Mouse (Mus musculus): ENCODE measurements around the gene Dtd2. TPM values are rescaled to one million over a fixed set of nuclear protein-coding genes. Genes with fewer than 3 reads are reported as not detected.

Dtd2 gene
- polyA plus RNA-seq, 1 experiment from 2014 or later, result 28.7 TPM

- H3K27me3 ChIP-seq (ENCODE audit: control insufficient read depth, insufficient read depth, low read length), result no peaks in the 10 kb centered on the region
- no peak overlapping the region for H3K27ac ChIP-seq (ENCODE audit: low read depth, low read length)
- H3K36me3 ChIP-seq (ENCODE audit: control insufficient read depth, insufficient read depth, low read length), result no peaks in the 10 kb centered on the region
- H3K9ac ChIP-seq (ENCODE audit: low read length), result no peak overlapping the region
- H3K4me2 ChIP-seq (ENCODE audit: low read depth, low read length, severe bottlenecking), result no peak overlapping the region
- no peak overlapping the region for H3K4me3 ChIP-seq (ENCODE audit: low read depth, low read length)
- 93% methylated on average over 7 of the region's 7 CpGs for WGBS
- ATAC-seq (replicated peaks; ENCODE audit: low FRiP score) (no peak), DNase-seq (ENCODE audit: low spot score) (no peak)
- H3K9me3 ChIP-seq (ENCODE audit: control insufficient read depth, low read length), result no peaks in the 10 kb centered on the region
- no peaks in the 10 kb centered on the region for H3K4me1 ChIP-seq (replicated peaks; ENCODE audit: control insufficient read depth, insufficient read depth, low read length)
These were observed 8.3 kb upstream of the Dtd2 start for GRCm38 (mm10) chr12:52014494-52015029.

GRCm38 (mm10) chr12:52014044-52014443, 7.7 kb upstream of the Dtd2 start:
- 86% methylated on average over 11 of the region's 11 CpGs for WGBS
- DNase-seq (ENCODE audit: low spot score) (no peak), ATAC-seq (replicated peaks; ENCODE audit: low FRiP score) (no peak)
- Histone ChIP-seq H3K9ac (ENCODE audit: low read length) (no peak overlapping the region), H3K27me3 (ENCODE audit: control insufficient read depth, insufficient read depth, low read length) (no peaks in the 10 kb centered on the region), H3K36me3 (ENCODE audit: control insufficient read depth, insufficient read depth, low read length) (no peaks in the 10 kb centered on the region), H3K4me2 (ENCODE audit: low read depth, low read length, severe bottlenecking) (no peak overlapping the region), H3K4me3 (ENCODE audit: low read depth, low read length) (no peak overlapping the region), H3K4me1 (replicated peaks; ENCODE audit: control insufficient read depth, insufficient read depth, low read length) (no peaks in the 10 kb centered on the region), H3K27ac (ENCODE audit: low read depth, low read length) (no peak overlapping the region), H3K9me3 (ENCODE audit: control insufficient read depth, low read length) (no peaks in the 10 kb centered on the region)

GRCm38 (mm10) chr12:52013274-52013673, 7.0 kb upstream of the Dtd2 start:
- Histone ChIP-seq H3K4me1 (replicated peaks; ENCODE audit: control insufficient read depth, insufficient read depth, low read length) (no peaks in the 10 kb centered on the region), H3K4me2 (ENCODE audit: low read depth, low read length, severe bottlenecking) (no peak overlapping the region), H3K27ac (ENCODE audit: low read depth, low read length) (no peak overlapping the region), H3K27me3 (ENCODE audit: control insufficient read depth, insufficient read depth, low read length) (no peaks in the 10 kb centered on the region), H3K9me3 (ENCODE audit: control insufficient read depth, low read length) (no peaks in the 10 kb centered on the region), H3K4me3 (ENCODE audit: low read depth, low read length) (no peak overlapping the region), H3K36me3 (ENCODE audit: control insufficient read depth, insufficient read depth, low read length) (no peaks in the 10 kb centered on the region), H3K9ac (ENCODE audit: low read length) (no peak overlapping the region)
- 68% methylated on average over 9 of the region's 9 CpGs for WGBS
- ATAC-seq (replicated peaks; ENCODE audit: low FRiP score), result no peak
- no peak for DNase-seq (ENCODE audit: low spot score)

- DNase-seq (ENCODE audit: low spot score), result no peak
- 83% methylated on average over 8 of the region's 8 CpGs for WGBS
These were observed 5.9 kb upstream of the Dtd2 start for GRCm38 (mm10) chr12:52012159-52012558.

GRCm38 (mm10) chr12:52010630-52010961, 4.3 kb upstream of the Dtd2 start:
- peak overlapping the region; percentile 70 for H3K27ac ChIP-seq (ENCODE audit: low read depth, low read length)
- H3K9me3 ChIP-seq (ENCODE audit: control insufficient read depth, low read length), result no peaks in the 10 kb centered on the region
- peak overlapping the region; percentile 4; the same call in 1 of the 2 replicates for H3K4me3 ChIP-seq (ENCODE audit: low read depth, low read length)
- ATAC-seq (replicated peaks; ENCODE audit: low FRiP score) (no peak), DNase-seq (ENCODE audit: low spot score) (no peak)
- no peaks in the 10 kb centered on the region for H3K36me3 ChIP-seq (ENCODE audit: control insufficient read depth, insufficient read depth, low read length)
- no peaks in the 10 kb centered on the region; the same call in 1 of the 2 replicates for H3K4me1 ChIP-seq (replicated peaks; ENCODE audit: control insufficient read depth, insufficient read depth, low read length)
- no peak overlapping the region for H3K9ac ChIP-seq (ENCODE audit: low read length)
- H3K4me2 ChIP-seq (ENCODE audit: low read depth, low read length, severe bottlenecking), result peak overlapping the region; percentile 38; the same call in 1 of the 2 replicates
- no peaks in the 10 kb centered on the region for H3K27me3 ChIP-seq (ENCODE audit: control insufficient read depth, insufficient read depth, low read length)
- 66% methylated on average over 2 of the region's 2 CpGs for WGBS

More at GRCm38 (mm10) chr12:52012159-52012558, 5.9 kb upstream of the Dtd2 start:
- Histone ChIP-seq H3K4me3 (ENCODE audit: low read depth, low read length) (no peak overlapping the region), H3K9ac (ENCODE audit: low read length) (no peak overlapping the region), H3K36me3 (ENCODE audit: control insufficient read depth, insufficient read depth, low read length) (no peaks in the 10 kb centered on the region), H3K27ac (ENCODE audit: low read depth, low read length) (no peak overlapping the region), H3K4me2 (ENCODE audit: low read depth, low read length, severe bottlenecking) (no peak overlapping the region), H3K4me1 (replicated peaks; ENCODE audit: control insufficient read depth, insufficient read depth, low read length) (no peaks in the 10 kb centered on the region), H3K27me3 (ENCODE audit: control insufficient read depth, insufficient read depth, low read length) (no peaks in the 10 kb centered on the region), H3K9me3 (ENCODE audit: control insufficient read depth, low read length) (no peaks in the 10 kb centered on the region)
- ATAC-seq (replicated peaks; ENCODE audit: low FRiP score), result no peak

- Histone ChIP-seq H3K4me2 (ENCODE audit: low read depth, low read length, severe bottlenecking) (peak overlapping the region; percentile 38), H3K27me3 (ENCODE audit: control insufficient read depth, insufficient read depth, low read length) (no peaks in the 10 kb centered on the region), H3K27ac (ENCODE audit: low read depth, low read length) (peak overlapping the region; percentile 70), H3K9ac (ENCODE audit: low read length) (no peak overlapping the region; the same call in 1 of the 2 replicates), H3K4me3 (ENCODE audit: low read depth, low read length) (peak overlapping the region; percentile 4), H3K36me3 (ENCODE audit: control insufficient read depth, insufficient read depth, low read length) (no peaks in the 10 kb centered on the region), H3K9me3 (ENCODE audit: control insufficient read depth, low read length) (no peaks in the 10 kb centered on the region), H3K4me1 (replicated peaks; ENCODE audit: control insufficient read depth, insufficient read depth, low read length) (no peaks in the 10 kb centered on the region; the same call in 1 of the 2 replicates)
- 29% methylated on average over 15 of the region's 15 CpGs for WGBS
- DNase-seq (ENCODE audit: low spot score), result no peak
- ATAC-seq (replicated peaks; ENCODE audit: low FRiP score), result peak; percentile 76
These were observed 3.8 kb upstream of the Dtd2 start for GRCm38 (mm10) chr12:52009928-52010629.

GRCm38 (mm10) chr12:52006633-52006994, 313 bp upstream of the Dtd2 start:
- Histone ChIP-seq H3K36me3 (ENCODE audit: control insufficient read depth, insufficient read depth, low read length) (no peaks in the 10 kb centered on the region), H3K4me1 (replicated peaks; ENCODE audit: control insufficient read depth, insufficient read depth, low read length) (no peaks in the 10 kb centered on the region; the same call in 1 of the 2 replicates), H3K27me3 (ENCODE audit: control insufficient read depth, insufficient read depth, low read length) (no peaks in the 10 kb centered on the region), H3K27ac (ENCODE audit: low read depth, low read length) (no peak overlapping the region), H3K4me3 (ENCODE audit: low read depth, low read length) (peak overlapping the region; percentile 76), H3K9me3 (ENCODE audit: control insufficient read depth, low read length) (no peaks in the 10 kb centered on the region), H3K9ac (ENCODE audit: low read length) (no peak overlapping the region), H3K4me2 (ENCODE audit: low read depth, low read length, severe bottlenecking) (peak overlapping the region; percentile 63; the same call in 1 of the 2 replicates)
- DNase-seq (ENCODE audit: low spot score) (no peak), ATAC-seq (replicated peaks; ENCODE audit: low FRiP score) (peak; percentile 45)
- WGBS, result 59% methylated on average over 5 of the region's 5 CpGs

- Histone ChIP-seq H3K4me2 (ENCODE audit: low read depth, low read length, severe bottlenecking) (no peak overlapping the region), H3K4me3 (ENCODE audit: low read depth, low read length) (no peak overlapping the region), H3K27me3 (ENCODE audit: control insufficient read depth, insufficient read depth, low read length) (no peaks in the 10 kb centered on the region), H3K36me3 (ENCODE audit: control insufficient read depth, insufficient read depth, low read length) (no peaks in the 10 kb centered on the region; the same call in 1 of the 2 replicates), H3K9me3 (ENCODE audit: control insufficient read depth, low read length) (no peaks in the 10 kb centered on the region), H3K27ac (ENCODE audit: low read depth, low read length) (no peak overlapping the region), H3K4me1 (replicated peaks; ENCODE audit: control insufficient read depth, insufficient read depth, low read length) (no peaks in the 10 kb centered on the region; the same call in 1 of the 2 replicates), H3K9ac (ENCODE audit: low read length) (no peak overlapping the region)
- ATAC-seq (replicated peaks; ENCODE audit: low FRiP score) (no peak), DNase-seq (ENCODE audit: low spot score) (no peak)
- 94% methylated on average over 3 of the region's 3 CpGs for WGBS
These were observed 3.6 kb downstream of the Dtd2 start for GRCm38 (mm10) chr12:52002746-52003145.

GRCm38 (mm10) chr12:52001544-52001943, 4.8 kb downstream of the Dtd2 start:
- Histone ChIP-seq H3K9ac (ENCODE audit: low read length) (no peak overlapping the region), H3K4me3 (ENCODE audit: low read depth, low read length) (no peak overlapping the region), H3K27me3 (ENCODE audit: control insufficient read depth, insufficient read depth, low read length) (no peaks in the 10 kb centered on the region), H3K4me1 (replicated peaks; ENCODE audit: control insufficient read depth, insufficient read depth, low read length) (no peaks in the 10 kb centered on the region; the same call in 1 of the 2 replicates), H3K9me3 (ENCODE audit: control insufficient read depth, low read length) (no peaks in the 10 kb centered on the region), H3K27ac (ENCODE audit: low read depth, low read length) (no peak overlapping the region), H3K4me2 (ENCODE audit: low read depth, low read length, severe bottlenecking) (no peak overlapping the region), H3K36me3 (ENCODE audit: control insufficient read depth, insufficient read depth, low read length) (no peaks in the 10 kb centered on the region; the same call in 1 of the 2 replicates)
- ATAC-seq (replicated peaks; ENCODE audit: low FRiP score) (peak; percentile 57; the same call in 1 of the 2 replicates), DNase-seq (ENCODE audit: low spot score) (no peak)
- 36% methylated on average over 4 of the region's 4 CpGs for WGBS

Measured in forebrain, embryonic 11.5 days (tissue).